Mouse (Mus musculus) thymus, adult 2 months (tissue): ENCODE data around the gene Igdcc3. TPM values are rescaled to one million over a fixed set of nuclear protein-coding genes. Genes with fewer than 3 reads are reported as not detected.
A peak's percentile ranks its signal among the peaks of the same experiment; 100 is the strongest.

Experiments
- DNase-seq: peaks from one replicate; pipeline ENCODE4 v3.0.0; 2021
- H3K27ac ChIP-seq: fragments of 200-500 bp; 2 replicates; pipeline ENCODE4 v1.5.1; 2012; ENCODE audit warnings: low read length, control low read depth; ENCODE audit not compliant: control insufficient read depth, insufficient read depth
- H3K27me3 ChIP-seq: fragments of 200-500 bp; 2 replicates; pipeline ENCODE4 v1.6.1; 2012; ENCODE audit warnings: mild to moderate bottlenecking, low read length, moderate library complexity, mixed read lengths; ENCODE audit not compliant: control insufficient read depth, insufficient read depth
- H3K36me3 ChIP-seq: fragments of 200-500 bp; 2 replicates; pipeline ENCODE4 v1.6.1; 2012; ENCODE audit warnings: mild to moderate bottlenecking, low read length, moderate library complexity; ENCODE audit not compliant: control insufficient read depth, insufficient read depth
- H3K4me1 ChIP-seq: fragments of 200-500 bp; replicated peaks from 2 replicates; pipeline ENCODE4 v1.6.1; 2012; ENCODE audit warnings: low read length; ENCODE audit not compliant: control insufficient read depth, insufficient read depth
- H3K4me3 ChIP-seq: fragments of 200-500 bp; 2 replicates; pipeline ENCODE4 v1.5.1; 2012; ENCODE audit warnings: mild to moderate bottlenecking, low read length, control low read depth, moderate library complexity; ENCODE audit not compliant: control insufficient read depth, insufficient read depth
- CTCF ChIP-seq: fragments of 200-500 bp; IDR thresholded peaks from 2 replicates; pipeline ENCODE4 v1.5.1; 2012; ENCODE audit warnings: mild to moderate bottlenecking, control low read depth, low read length, moderate library complexity, borderline replicate concordance; ENCODE audit not compliant: control insufficient read depth, poor library complexity, insufficient read depth; ENCODE audit errors: extremely low read depth
- POLR2A ChIP-seq: fragments of 200-500 bp; IDR thresholded peaks from 2 replicates; pipeline ENCODE4 v1.6.1; 2012; ENCODE audit warnings: mild to moderate bottlenecking, low read length, control low read depth, moderate library complexity; ENCODE audit not compliant: control insufficient read depth, poor library complexity, insufficient read depth; ENCODE audit errors: extremely low read depth
- WGBS: fragments of 180-500 bp; shearing (Covaris S2); methylation state at CpG from one replicate; pipeline ENCODE4 v1.1.7; 2018; 5-methylcytosine and 5-hydroxymethylcytosine counted together
- polyA plus RNA-seq: library from polyadenylated mRNA; depleted of rRNA; stranded (reverse); fragments of >200 nt; gene quantifications from 2 replicates; pipeline ENCODE4 v1.2.3, GENCODE M21; 2012

The Igdcc3 gene
- polyA plus RNA-seq, 1 experiment: 0.07 TPM

- DNase-seq: peak; percentile 40
- WGBS: 11% methylated on average over 3 of the region's 3 CpGs
- Histone ChIP-seq H3K27me3 (no peaks in the 10 kb centered on the region; the same call in 1 of the 2 replicates), H3K4me1 (no peaks in the 10 kb centered on the region; the same call in 1 of the 2 replicates), H3K27ac (no peak overlapping the region), H3K4me3 (no peak overlapping the region), H3K36me3 (no peaks in the 10 kb centered on the region)
- TF ChIP-seq POLR2A (no peak), CTCF (peak; percentile 41; the same call in 1 of the 2 replicates)
Measured at GRCm38 (mm10) chr9:65120935-65121334, 20.1 kb upstream of the Igdcc3 start.

DNA sequence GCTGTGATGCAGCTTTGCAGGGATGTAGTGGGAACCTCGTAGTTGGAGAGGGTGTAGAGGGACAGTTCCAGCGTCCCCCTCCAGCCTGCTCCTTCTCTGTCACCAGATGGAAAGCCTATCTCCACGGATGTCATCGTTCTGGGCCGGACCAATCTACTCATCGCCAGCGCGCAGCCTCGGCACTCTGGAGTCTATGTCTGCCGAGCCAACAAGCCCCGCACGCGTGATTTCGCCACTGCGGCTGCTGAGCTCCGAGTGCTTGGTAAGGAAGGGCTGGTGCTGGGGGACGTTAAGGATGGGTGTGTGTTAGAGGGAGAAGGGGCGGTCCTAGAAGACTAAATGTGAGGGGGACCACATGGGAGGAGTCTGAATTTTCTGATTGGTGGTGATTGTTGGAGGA, 18.4 kb upstream of the Igdcc3 start:
- Histone ChIP-seq H3K27me3 (no peaks in the 10 kb centered on the region; the same call in 1 of the 2 replicates), H3K4me3 (no peak overlapping the region), H3K36me3 (no peaks in the 10 kb centered on the region), H3K27ac (no peak overlapping the region), H3K4me1 (no peaks in the 10 kb centered on the region; the same call in 1 of the 2 replicates)
- DNase-seq: no peak
- TF ChIP-seq POLR2A (no peak), CTCF (no peak)
- WGBS: 68% methylated on average over 18 of the region's 18 CpGs

DNA sequence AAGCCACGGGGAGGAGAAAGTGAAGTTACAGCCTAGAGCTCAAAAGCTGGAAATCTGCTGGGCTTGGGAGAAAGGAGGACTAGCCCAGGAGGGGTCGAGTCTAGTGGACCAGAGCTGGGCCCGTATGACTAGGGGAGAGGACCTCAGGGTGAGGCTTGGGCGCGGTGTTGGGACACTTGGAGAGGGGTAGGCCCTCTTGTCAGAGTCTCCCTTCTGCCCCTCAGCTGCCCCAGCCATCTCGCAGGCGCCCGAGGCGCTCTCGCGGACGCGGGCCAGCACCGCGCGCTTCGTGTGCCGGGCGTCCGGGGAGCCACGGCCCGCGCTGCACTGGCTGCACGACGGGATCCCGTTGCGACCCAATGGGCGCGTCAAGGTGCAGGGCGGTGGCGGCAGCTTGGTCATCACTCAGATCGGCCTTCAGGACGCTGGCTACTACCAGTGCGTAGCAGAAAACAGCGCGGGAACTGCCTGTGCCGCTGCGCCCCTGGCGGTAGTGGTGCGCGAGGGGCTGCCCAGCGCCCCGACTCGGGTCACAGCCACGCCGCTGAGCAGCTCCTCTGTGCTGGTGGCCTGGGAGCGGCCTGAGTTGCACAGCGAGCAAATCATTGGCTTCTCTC, 17.3 kb upstream of the Igdcc3 start:
- no peak for TF ChIP-seq POLR2A
- peak; percentile 74; the same call in 1 of the 2 replicates for TF ChIP-seq CTCF
- H3K27ac ChIP-seq: no peak overlapping the region
- no peaks in the 10 kb centered on the region; the same call in 1 of the 2 replicates for H3K27me3 ChIP-seq
- 7% methylated on average over 48 of the region's 48 CpGs for WGBS
- H3K4me1 ChIP-seq: peaks cover 5% of the 10 kb centered on the region
- H3K4me3 ChIP-seq: peak overlapping the region; percentile 14
- H3K36me3 ChIP-seq: no peaks in the 10 kb centered on the region
- peak; percentile 32 for DNase-seq

DNA sequence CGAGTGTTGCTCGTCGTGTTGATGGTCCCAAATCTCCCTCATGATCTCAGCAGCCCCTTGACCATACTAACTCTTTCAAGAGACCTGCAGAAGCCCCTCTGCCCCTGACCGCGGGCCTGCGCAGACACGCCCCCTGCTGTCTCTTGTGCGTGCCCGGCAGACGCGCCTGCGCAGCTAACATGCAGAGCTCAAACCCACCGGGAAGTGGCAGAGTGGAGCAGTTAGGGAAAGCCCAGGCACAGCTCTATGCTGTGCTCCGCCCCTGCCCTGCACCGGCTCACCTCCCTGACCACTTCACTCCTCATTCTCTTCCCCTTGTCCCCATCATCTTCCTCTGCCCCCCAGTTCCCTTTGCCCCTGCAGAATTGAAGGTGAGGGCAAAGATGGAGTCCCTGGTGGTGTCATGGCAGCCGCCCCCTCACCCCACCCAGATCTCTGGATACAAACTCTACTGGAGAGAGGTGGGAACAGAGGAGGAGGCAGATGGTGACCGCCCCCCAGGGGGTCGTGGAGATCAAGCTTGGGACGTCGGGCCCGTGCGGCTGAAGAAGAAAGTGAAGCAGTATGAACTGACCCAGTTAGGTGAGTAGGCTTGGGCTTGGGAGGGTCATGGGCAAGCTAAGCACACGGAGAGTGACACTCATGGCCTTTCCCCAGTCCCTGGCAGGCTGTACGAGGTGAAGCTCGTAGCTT, 12.7 kb upstream of the Igdcc3 start:
- peak; percentile 68 for DNase-seq
- 21% methylated on average over 25 of the region's 25 CpGs for WGBS
- peaks cover 5% of the 10 kb centered on the region for H3K4me1 ChIP-seq

GRCm38 (mm10) chr9:65131717-65132116, 9.3 kb upstream of the Igdcc3 start:
- 24% methylated on average over 5 of the region's 5 CpGs for WGBS
- no peak for TF ChIP-seq CTCF
- no peak for TF ChIP-seq POLR2A
- H3K4me1 ChIP-seq: peaks cover 5% of the 10 kb centered on the region
- no peaks in the 10 kb centered on the region for H3K36me3 ChIP-seq
- no peak overlapping the region for H3K4me3 ChIP-seq
- DNase-seq: no peak
- H3K27ac ChIP-seq: no peak overlapping the region
- no peaks in the 10 kb centered on the region for H3K27me3 ChIP-seq

More for the DNA sequence above, 12.7 kb upstream of the Igdcc3 start:
- no peaks in the 10 kb centered on the region for H3K36me3 ChIP-seq
- no peak overlapping the region for H3K4me3 ChIP-seq
- no peak for TF ChIP-seq POLR2A
- TF ChIP-seq CTCF: peak; percentile 43; the same call in 1 of the 2 replicates
- H3K27me3 ChIP-seq: no peaks in the 10 kb centered on the region; the same call in 1 of the 2 replicates
- no peak overlapping the region for H3K27ac ChIP-seq

DNA sequence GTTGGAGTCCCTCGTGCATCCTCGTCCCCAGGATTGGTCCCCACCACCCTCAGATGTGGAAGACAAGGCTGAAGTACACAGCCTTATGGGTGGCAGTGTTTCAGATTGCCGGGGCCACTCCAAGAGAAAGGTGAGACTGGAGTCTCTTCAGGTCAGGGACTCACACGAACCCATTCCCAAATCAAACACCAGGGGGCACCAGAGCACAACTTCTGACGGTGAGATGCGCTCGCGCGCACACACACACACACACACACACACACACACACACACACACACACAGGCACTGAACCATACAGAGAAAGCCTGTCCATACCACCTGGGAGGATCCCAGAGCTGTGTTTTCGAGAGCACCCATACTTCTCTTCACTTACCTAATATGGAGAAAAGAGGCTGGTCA, 7.2 kb upstream of the Igdcc3 start:
- Histone ChIP-seq H3K27me3 (no peaks in the 10 kb centered on the region; the same call in 1 of the 2 replicates), H3K4me1 (no peaks in the 10 kb centered on the region), H3K27ac (no peak overlapping the region), H3K36me3 (no peaks in the 10 kb centered on the region), H3K4me3 (no peak overlapping the region)
- 7% methylated on average over 10 of the region's 10 CpGs for WGBS
- no peak for TF ChIP-seq POLR2A
- peak; percentile 89 for TF ChIP-seq CTCF
- DNase-seq: peak; percentile 73
